Mouse (Mus musculus) fibroblast of lung, adult 2 months (primary cell): Measurements from ENCODE around the gene Gnat1.

ENCODE experiments used
- DNase-seq: peaks from one replicate; pipeline ENCODE4 v3.0.0-alpha.2; 2011; ENCODE audit warnings: low read depth

Gene Gnat1

DNA sequence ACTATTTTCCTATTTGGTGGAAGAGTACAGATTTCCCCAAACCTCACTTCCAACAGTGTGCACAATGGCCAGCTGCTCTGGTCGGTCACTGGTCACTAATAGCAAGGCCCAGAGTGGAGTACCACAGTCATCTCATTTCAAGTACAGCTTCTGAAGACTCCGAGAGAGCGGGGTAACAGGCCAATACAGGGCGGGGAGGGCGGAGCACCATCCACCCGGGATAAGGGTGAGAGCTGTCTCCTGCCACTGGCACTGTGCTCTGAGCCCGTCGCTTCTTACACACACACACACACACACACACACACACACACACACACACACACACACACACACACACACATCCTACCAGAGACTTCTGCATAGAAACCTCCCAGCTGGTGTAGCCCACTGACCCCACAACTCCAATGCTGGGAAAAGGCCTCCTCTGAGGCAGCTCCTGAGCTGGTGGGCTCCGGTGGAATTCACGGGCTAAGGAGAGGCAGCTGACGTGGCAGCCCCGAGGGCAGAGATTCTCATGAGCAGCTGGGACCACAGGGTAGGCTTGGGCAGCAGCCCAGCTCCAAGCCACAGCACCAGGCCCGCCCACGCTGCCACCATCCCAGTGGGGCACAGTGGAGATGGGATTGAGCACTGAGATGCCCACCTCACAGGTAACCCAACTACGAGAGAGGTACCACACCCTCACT, 53.2 kb downstream of the Gnat1 start:
- DNase-seq = no peak

GRCm38 (mm10) chr9:107625351-107626128, 54.0 kb downstream of the Gnat1 start:
- no peak for DNase-seq

GRCm38 (mm10) chr9:107624951-107625350, 54.6 kb downstream of the Gnat1 start:
- no peak for DNase-seq

DNA sequence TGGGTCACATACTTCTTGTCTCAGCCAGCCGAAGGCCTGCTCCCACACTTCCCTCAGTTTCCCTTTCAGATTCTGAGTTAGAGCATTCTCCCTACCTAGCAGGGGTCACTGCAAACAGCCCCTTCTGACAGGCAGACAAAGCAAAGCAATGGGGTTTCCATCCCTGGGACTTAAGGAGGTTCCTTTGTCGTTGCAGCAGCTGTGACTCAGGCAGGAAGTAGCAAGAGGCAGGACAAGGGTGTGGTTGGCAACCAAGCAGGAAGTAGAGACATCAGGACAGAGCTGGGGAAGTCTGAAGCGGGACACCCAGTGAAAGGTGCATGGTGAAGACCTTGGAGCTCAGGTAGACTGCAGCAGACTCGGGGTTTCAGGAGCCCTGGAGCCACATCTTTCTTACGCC, 55.0 kb downstream of the Gnat1 start:
- no peak for DNase-seq
